Mouse (Mus musculus): ENCODE results near the gene Asf1b.
A peak's percentile ranks its signal among the peaks of the same experiment; 100 is the strongest.

Gene Asf1b

GRCm38 (mm10) chr8:83955106-83955957 is at the start of gene Asf1b, which contains the start of gene Gm10644:
Asf1b (plus strand) TSS chr8:83955507.
Gm10644 (minus strand) TSS chr8:83955205.
- peak; percentile 100 for DNase-seq

- no peak for DNase-seq
These were observed 46.7 kb upstream of the Asf1b start for GRCm38 (mm10) chr8:83908583-83908982.

- DNase-seq = no peak
These were observed 46.0 kb upstream of the Asf1b start for GRCm38 (mm10) chr8:83909311-83909710.

- DNase-seq = no peak
These were observed 43.2 kb upstream of the Asf1b start for GRCm38 (mm10) chr8:83911809-83912731.

GRCm38 (mm10) chr8:83914232-83914631 is 41.1 kb upstream of the Asf1b start:
- no peak for DNase-seq

GRCm38 (mm10) chr8:83914860-83915259 is 40.4 kb upstream of the Asf1b start:
- no peak for DNase-seq

- no peak for DNase-seq
These were observed 39.3 kb upstream of the Asf1b start for GRCm38 (mm10) chr8:83916015-83916414.

GRCm38 (mm10) chr8:83917566-83917965 is 37.7 kb upstream of the Asf1b start:
- DNase-seq = no peak

GRCm38 (mm10) chr8:83921558-83921957 is 33.7 kb upstream of the Asf1b start:
- DNase-seq = peak; percentile 89

GRCm38 (mm10) chr8:83922727-83923126 is 32.6 kb upstream of the Asf1b start:
- DNase-seq = no peak

GRCm38 (mm10) chr8:83924585-83924984 is 30.7 kb upstream of the Asf1b start:
- no peak for DNase-seq

- no peak for DNase-seq
These were observed 29.0 kb upstream of the Asf1b start for GRCm38 (mm10) chr8:83926266-83926665.

- DNase-seq = no peak
These were observed 21.1 kb upstream of the Asf1b start for GRCm38 (mm10) chr8:83934222-83934621.

- no peak for DNase-seq
These were observed 20.3 kb upstream of the Asf1b start for GRCm38 (mm10) chr8:83934994-83935393.

- DNase-seq = no peak
These were observed 19.9 kb upstream of the Asf1b start for GRCm38 (mm10) chr8:83935435-83935834.

- DNase-seq = no peak
These were observed 17.7 kb upstream of the Asf1b start for GRCm38 (mm10) chr8:83937645-83938044.

- no peak for DNase-seq
These were observed 17.0 kb upstream of the Asf1b start for GRCm38 (mm10) chr8:83938330-83938729.

- DNase-seq = no peak
These were observed 14.1 kb upstream of the Asf1b start for GRCm38 (mm10) chr8:83941066-83941677.

GRCm38 (mm10) chr8:83942446-83942845 is 12.9 kb upstream of the Asf1b start:
- no peak for DNase-seq

GRCm38 (mm10) chr8:83945540-83945939 is 9.8 kb upstream of the Asf1b start:
- DNase-seq = no peak

- DNase-seq = no peak
These were observed 580 bp upstream of the Asf1b start for GRCm38 (mm10) chr8:83954749-83955105.

GRCm38 (mm10) chr8:83955958-83956218 is 581 bp downstream of the Asf1b start:
- DNase-seq = no peak

- peak; percentile 42 for DNase-seq
These were observed 1.5 kb downstream of the Asf1b start for GRCm38 (mm10) chr8:83956789-83957188.

Data from retina, postnatal 1 day (tissue).